Mouse (Mus musculus): ENCODE measurements around the gene Qprt. TPM values are rescaled to one million over a fixed set of nuclear protein-coding genes. Genes with fewer than 3 reads are reported as not detected.

Qprt gene
- polyA plus RNA-seq, 2 experiments: 35.6 to 48.6 TPM

- DNase-seq (ENCODE audit: low read depth in 3 of 3, low spot score in 3 of 3): no peak
- no peaks in the 10 kb centered on the region for H3K27me3 ChIP-seq (ENCODE audit: control insufficient read depth, insufficient read depth, low read length)
- no peaks in the 10 kb centered on the region for H3K36me3 ChIP-seq (replicated peaks; ENCODE audit: control insufficient read depth, insufficient read depth, low read depth)
- H3K27ac ChIP-seq: no peak overlapping the region
- no peaks in the 10 kb centered on the region for H3K9me3 ChIP-seq (ENCODE audit: control insufficient read depth, low read length)
- ATAC-seq (ENCODE audit: insufficient read depth): no peak; the same call in 1 of the 2 replicates
- peaks cover 7 to 36% of the 10 kb centered on the region in 2 experiments; a peak in 3 of 4 replicates for H3K4me1 ChIP-seq (replicated peaks; ENCODE audit: control insufficient read depth in 2 of 2, insufficient read depth in 2 of 2, low read length in 1 of 2)
- no peak overlapping the region for H3K4me2 ChIP-seq (ENCODE audit: low read depth)
- 33% methylated on average over 9 of the region's 9 CpGs for WGBS (ENCODE audit: insufficient replicate concordance)
- H3K9ac ChIP-seq (replicated peaks): no peak overlapping the region
- H3K4me3 ChIP-seq (ENCODE audit: insufficient read depth in 1 of 2, low read depth in 2 of 2, low read length in 2 of 2): no peak overlapping the region
- no peak for TF ChIP-seq CTCF (IDR thresholded peaks at IDR 0.05; ENCODE audit: low read depth)
- no peak for TF ChIP-seq EP300 (IDR thresholded peaks at IDR 0.05; ENCODE audit: low read depth)
These were observed 23.6 kb upstream of the Qprt start for GRCm38 (mm10) chr7:127145387-127146266.

- Histone ChIP-seq H3K4me1 (replicated peaks; ENCODE audit: control insufficient read depth in 2 of 2, insufficient read depth in 2 of 2, low read length in 1 of 2) (peaks cover 13 to 47% of the 10 kb centered on the region in 2 experiments), H3K9ac (replicated peaks) (peak overlapping the region; percentile 34; the same call in 1 of the 2 replicates), H3K4me3 (ENCODE audit: insufficient read depth in 1 of 2, low read depth in 2 of 2, low read length in 2 of 2) (peak overlapping the region in 1 of 2 experiments; percentile 5; a peak in 1 of 4 replicates), H3K27ac (peak overlapping the region; percentile 21), H3K36me3 (replicated peaks; ENCODE audit: control insufficient read depth, insufficient read depth, low read depth) (no peaks in the 10 kb centered on the region), H3K9me3 (ENCODE audit: control insufficient read depth, low read length) (no peaks in the 10 kb centered on the region), H3K27me3 (ENCODE audit: control insufficient read depth, insufficient read depth, low read length) (no peaks in the 10 kb centered on the region), H3K4me2 (ENCODE audit: low read depth) (peak overlapping the region; percentile 33; the same call in 1 of the 2 replicates)
- 16% methylated on average over 7 of the region's 7 CpGs for WGBS (ENCODE audit: insufficient replicate concordance)
- ATAC-seq (ENCODE audit: insufficient read depth) (peak; percentile 30; the same call in 1 of the 2 replicates), DNase-seq (ENCODE audit: low read depth in 3 of 3, low spot score in 3 of 3) (no peak)
- TF ChIP-seq EP300 (IDR thresholded peaks at IDR 0.05; ENCODE audit: low read depth): no peak
- TF ChIP-seq CTCF (IDR thresholded peaks at IDR 0.05; ENCODE audit: low read depth): no peak
These were observed 22.4 kb upstream of the Qprt start for GRCm38 (mm10) chr7:127144412-127144811.

GRCm38 (mm10) chr7:127142666-127143065, 20.6 kb upstream of the Qprt start:
- no peak for DNase-seq (ENCODE audit: low read depth in 3 of 3, low spot score in 3 of 3)
- H3K9ac ChIP-seq (replicated peaks): no peak overlapping the region
- no peak overlapping the region; the same call in 1 of the 2 replicates for H3K4me2 ChIP-seq (ENCODE audit: low read depth)
- H3K4me3 ChIP-seq (ENCODE audit: insufficient read depth in 1 of 2, low read depth in 2 of 2, low read length in 2 of 2): no peak overlapping the region
- peaks cover 24 to 57% of the 10 kb centered on the region in 2 experiments for H3K4me1 ChIP-seq (replicated peaks; ENCODE audit: control insufficient read depth in 2 of 2, insufficient read depth in 2 of 2, low read length in 1 of 2)
- no peaks in the 10 kb centered on the region for H3K36me3 ChIP-seq (replicated peaks; ENCODE audit: control insufficient read depth, insufficient read depth, low read depth)
- H3K9me3 ChIP-seq (ENCODE audit: control insufficient read depth, low read length): no peaks in the 10 kb centered on the region
- H3K27me3 ChIP-seq (ENCODE audit: control insufficient read depth, insufficient read depth, low read length): no peaks in the 10 kb centered on the region
- ATAC-seq (ENCODE audit: insufficient read depth): no peak
- no peak for TF ChIP-seq CTCF (IDR thresholded peaks at IDR 0.05; ENCODE audit: low read depth)
- TF ChIP-seq EP300 (IDR thresholded peaks at IDR 0.05; ENCODE audit: low read depth): no peak
- no peak overlapping the region for H3K27ac ChIP-seq
- WGBS (ENCODE audit: insufficient replicate concordance): 41% methylated on average over 4 of the region's 4 CpGs

GRCm38 (mm10) chr7:127142214-127142613, 20.2 kb upstream of the Qprt start:
- Histone ChIP-seq H3K27ac (peak overlapping the region; percentile 17), H3K36me3 (replicated peaks; ENCODE audit: control insufficient read depth, insufficient read depth, low read depth) (no peaks in the 10 kb centered on the region), H3K4me2 (ENCODE audit: low read depth) (no peak overlapping the region; the same call in 1 of the 2 replicates), H3K4me3 (ENCODE audit: insufficient read depth in 1 of 2, low read depth in 2 of 2, low read length in 2 of 2) (no peak overlapping the region), H3K27me3 (ENCODE audit: control insufficient read depth, insufficient read depth, low read length) (no peaks in the 10 kb centered on the region), H3K9me3 (ENCODE audit: control insufficient read depth, low read length) (no peaks in the 10 kb centered on the region), H3K9ac (replicated peaks) (no peak overlapping the region), H3K4me1 (replicated peaks; ENCODE audit: control insufficient read depth in 2 of 2, insufficient read depth in 2 of 2, low read length in 1 of 2) (peaks cover 28 to 60% of the 10 kb centered on the region in 2 experiments)
- ATAC-seq (ENCODE audit: insufficient read depth): no peak
- 23% methylated on average over 2 of the region's 2 CpGs for WGBS (ENCODE audit: insufficient replicate concordance)
- no peak for DNase-seq (ENCODE audit: low read depth in 3 of 3, low spot score in 3 of 3)
- no peak for TF ChIP-seq CTCF (IDR thresholded peaks at IDR 0.05; ENCODE audit: low read depth)
- no peak for TF ChIP-seq EP300 (IDR thresholded peaks at IDR 0.05; ENCODE audit: low read depth)

Data from liver, embryonic 14.5 days (tissue).